Mouse (Mus musculus) layer of hippocampus, adult 18-20 months (tissue): ENCODE measurements around the gene D11Wsu47e. TPM values are rescaled to one million over a fixed set of nuclear protein-coding genes. Genes with fewer than 3 reads are reported as not detected.

ENCODE experiments used
- DNase-seq, 2 experiments: peaks; one replicate each; pipeline ENCODE4 v3.0.0; 2022; ENCODE audit warnings: low spot score in 2 of 2
- total RNA-seq, 2 experiments: library from RNA; stranded (reverse); gene quantifications; 2 replicates each; pipeline ENCODE4 v1.2.3; 2021

Gene D11Wsu47e
- total RNA-seq, 2 experiments from 2014 or later = 13.1 to 13.8 TPM

DNA sequence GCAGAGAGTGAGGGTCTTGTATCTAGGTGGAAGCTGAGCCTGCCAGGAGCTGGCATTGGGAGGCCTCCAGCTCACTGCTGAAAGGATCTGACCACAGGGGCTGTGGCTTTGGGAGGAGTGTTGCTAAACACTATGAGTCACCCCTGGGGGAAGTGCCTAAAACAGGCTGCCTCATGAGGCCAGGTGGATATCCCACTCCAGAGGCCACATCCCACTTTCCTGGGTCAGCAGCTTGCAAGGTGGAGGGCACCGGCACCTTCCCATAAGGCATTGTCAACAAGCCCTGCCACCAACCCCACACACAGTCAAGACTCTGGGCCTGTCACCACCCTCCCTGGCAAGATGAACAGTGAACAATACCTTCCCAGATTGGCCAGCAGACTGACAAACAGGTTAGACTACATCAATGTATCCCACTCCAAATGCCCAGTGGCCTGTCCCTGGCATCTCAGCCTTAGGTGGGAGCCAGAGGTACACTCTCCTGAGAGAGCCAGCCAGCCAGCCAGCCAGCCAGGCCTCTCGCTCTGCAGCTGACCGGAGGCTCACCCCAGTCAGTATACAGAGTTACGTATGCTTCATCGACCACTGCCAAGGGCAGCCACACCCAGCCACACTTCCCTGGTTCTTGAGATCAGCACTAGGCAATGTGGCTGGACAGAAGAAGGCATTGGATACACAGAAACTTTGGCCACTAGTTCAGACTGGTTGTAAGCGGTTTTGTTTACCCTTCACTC is 49.6 kb downstream of the D11Wsu47e start:
- DNase-seq = no peak

DNA sequence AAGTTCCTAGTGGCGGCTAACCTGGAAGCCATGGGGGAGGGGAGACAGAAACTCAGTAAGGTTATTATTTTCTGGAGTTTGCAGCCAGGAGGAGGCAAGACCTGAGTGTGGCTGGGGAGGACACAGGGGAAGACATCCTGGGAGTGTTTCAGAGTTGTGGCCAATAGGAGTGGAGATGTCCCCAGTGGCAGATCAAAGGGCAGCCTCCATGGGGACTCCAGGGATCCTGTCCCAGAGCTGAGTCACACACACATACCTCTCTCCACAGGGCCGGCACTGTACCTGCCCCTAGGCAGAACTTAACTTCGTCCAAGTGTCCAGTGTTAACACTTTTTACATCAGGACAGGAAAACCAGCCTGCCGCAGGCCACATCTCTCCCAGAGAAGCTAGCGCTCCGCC is 50.9 kb downstream of the D11Wsu47e start:
- no peak for DNase-seq

DNA sequence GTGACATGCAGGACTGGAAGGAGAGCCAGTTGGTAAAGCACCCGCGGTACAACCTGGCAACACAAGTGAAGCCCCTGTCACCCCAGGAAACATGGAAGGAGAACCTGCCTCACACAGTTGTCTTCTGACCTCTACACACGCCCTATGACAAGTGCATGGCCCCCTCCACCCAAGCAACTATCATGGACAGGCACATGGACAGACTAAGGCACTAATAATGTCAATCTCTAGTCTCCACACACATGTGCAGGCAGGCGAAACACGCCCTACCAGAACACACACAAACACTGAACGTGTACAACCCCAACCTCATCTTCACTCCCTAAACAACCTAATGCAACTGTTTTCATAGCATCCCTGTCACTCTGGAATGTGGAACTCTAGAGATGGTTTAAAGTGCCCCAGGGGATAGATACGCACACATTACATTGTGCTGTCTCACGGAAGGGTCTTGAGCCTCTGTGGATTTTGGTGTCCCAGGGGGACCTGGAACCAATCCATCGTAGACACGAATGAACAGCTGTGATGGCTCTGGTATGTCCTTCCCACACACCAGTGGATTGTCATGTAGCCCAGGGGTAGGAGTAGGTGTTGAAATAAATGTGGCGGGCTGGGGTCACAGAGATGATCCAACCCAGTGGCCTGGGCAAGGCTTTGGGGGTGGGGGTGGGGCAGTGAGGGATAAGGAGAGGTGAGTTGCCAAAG is 52.8 kb downstream of the D11Wsu47e start:
- no peak for DNase-seq

DNA sequence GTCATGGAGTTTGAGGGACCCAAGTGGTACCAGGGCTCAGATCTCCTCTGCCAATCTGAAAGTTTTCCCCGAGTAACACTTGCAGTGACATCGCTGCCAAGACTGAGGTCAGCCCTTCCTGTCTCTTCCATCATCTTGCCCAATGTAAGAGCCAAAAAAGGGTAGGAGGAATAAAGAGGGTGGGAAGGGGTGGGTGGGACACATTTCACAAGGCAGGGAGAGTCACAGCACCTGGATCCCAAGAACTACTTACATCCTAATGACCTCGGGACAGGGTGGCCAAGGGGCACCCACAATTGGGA is 53.3 kb downstream of the D11Wsu47e start:
- no peak for DNase-seq

DNA sequence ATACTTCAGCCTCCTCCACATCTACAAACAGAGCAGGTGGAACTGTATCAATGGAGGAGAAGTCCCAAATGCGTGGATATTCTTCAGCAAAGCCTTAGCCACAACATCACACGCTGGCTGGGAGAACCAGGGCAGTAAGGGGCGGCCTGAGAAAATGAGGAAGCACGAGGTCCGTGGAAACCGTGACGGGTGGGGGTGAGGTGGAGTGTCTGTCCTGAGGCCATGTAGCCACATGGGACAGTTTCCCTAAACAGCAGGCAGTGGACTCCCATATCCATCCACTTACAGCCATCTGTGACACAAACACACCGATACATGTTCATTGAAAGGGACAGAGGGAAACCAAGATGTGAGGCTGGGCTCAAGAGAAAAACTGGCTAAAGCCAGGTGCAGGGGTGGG is 53.7 kb downstream of the D11Wsu47e start:
- DNase-seq = no peak

DNA sequence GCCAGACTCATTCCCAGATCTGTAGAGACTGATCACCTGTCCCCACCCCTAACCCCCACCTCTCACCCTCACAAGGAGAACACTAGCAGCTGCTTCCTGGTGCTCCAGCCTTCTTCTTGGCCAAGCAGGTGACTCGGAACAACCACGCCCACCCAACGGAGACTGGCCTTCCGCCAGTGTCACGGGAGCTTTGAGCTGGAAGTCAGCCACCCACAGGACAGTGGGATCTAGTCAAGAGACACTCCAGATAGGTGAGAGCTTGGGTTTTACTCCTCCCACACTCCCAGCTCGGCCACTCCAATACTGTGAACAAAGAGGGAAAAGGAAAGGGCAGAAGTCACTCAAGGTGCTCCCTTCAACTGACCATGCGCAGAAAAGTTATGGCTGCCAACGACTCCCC is 55.0 kb downstream of the D11Wsu47e start:
- no peak for DNase-seq

DNA sequence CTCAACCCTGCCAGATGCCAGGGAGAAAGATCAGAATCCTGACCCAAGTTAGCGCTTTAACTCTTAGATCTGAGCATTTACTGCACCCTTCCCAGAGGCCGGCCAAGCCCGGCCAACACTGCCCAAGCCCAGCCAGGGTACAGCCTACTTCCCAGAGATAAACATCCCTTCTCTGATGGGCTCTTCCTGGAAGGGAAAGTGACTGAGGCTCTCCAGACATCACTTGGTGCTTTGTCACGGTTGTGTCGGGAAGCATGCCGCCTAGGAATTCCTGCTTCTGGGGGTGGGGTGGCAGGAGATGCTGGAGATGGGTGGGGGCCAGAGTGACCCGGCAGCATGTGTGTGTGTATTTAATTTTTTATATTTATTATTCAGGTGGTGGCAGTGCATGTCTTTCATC is 55.9 kb downstream of the D11Wsu47e start:
- DNase-seq = no peak

DNA sequence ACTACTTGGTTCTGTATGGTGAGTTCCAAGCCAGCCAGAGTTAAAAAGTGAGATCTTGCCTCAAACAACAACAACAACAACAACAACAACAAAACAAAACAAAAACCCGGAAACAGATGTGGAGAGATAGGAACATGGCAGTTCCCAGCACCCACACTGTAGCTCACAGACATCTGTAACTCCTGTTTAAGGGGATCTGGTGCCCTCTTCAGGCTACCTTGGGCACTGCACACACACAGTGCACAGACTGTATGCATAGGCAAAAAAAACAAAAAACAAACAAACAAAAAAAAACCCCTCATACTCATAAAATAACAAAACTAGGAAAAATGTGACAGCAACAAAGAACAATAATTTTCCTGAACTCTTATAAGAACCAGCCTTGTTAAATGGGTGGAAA is 58.8 kb downstream of the D11Wsu47e start:
- no peak for DNase-seq

Other genes with a start within 250 kb of the D11Wsu47e start
- 10 to 100 TPM; 19.5 to 26.1 TPM for gene Sstr2, start 65.1 kb upstream of the D11Wsu47e start, total RNA-seq
- gene Cog1, start 35.2 kb upstream of the D11Wsu47e start, total RNA-seq = 10 to 100 TPM; 50.7 to 58.3 TPM
- gene Slc39a11, start 34.3 kb upstream of the D11Wsu47e start, total RNA-seq = 10 to 100 TPM; 20.4 to 25.4 TPM
- 10 to 100 TPM; 31.1 to 33.6 TPM for gene Fam104a, start 257 bp upstream of the D11Wsu47e start, total RNA-seq
- gene Cpsf4l, start 25.6 kb downstream of the D11Wsu47e start, total RNA-seq = not detected
- gene Cdc42ep4, start 67.5 kb downstream of the D11Wsu47e start, total RNA-seq = 10 to 100 TPM; 32.4 to 32.7 TPM